8 mouse cellular contexts compared by ENCODE assay signal in genomic region chr2:25546811-25547491, GRCm38 (mm10). TPM values are rescaled to one million over a fixed set of nuclear protein-coding genes. Genes with fewer than 3 reads are reported as not detected.
DNase-seq lines count a peak whose midpoint lies in the region; ATAC-seq and TF ChIP-seq lines count a peak whose summit lies in the region.

Traf2 (minus strand) TSS chr2:25546940.

- no peak for TF ChIP-seq CTCF in cortical plate, adult 2 months (IDR thresholded peaks at IDR 0.05; ENCODE audit: extremely low read depth, insufficient read depth, low read length)

- H3K4me1 ChIP-seq in cortical plate, adult 2 months (ENCODE audit: control insufficient read depth, insufficient read depth, low read length): no peaks in the 10 kb centered on the region
- peaks cover 72% of the 10 kb centered on the region for H3K4me1 ChIP-seq in megakaryocyte, embryonic 14.5 days

- H3K4me3 ChIP-seq in cortical plate, adult 2 months (ENCODE audit: insufficient read depth, low read length): peak within 1 kb of the TSS; percentile 69
- H3K4me3 ChIP-seq in megakaryocyte, embryonic 14.5 days (replicated peaks): peak within 1 kb of the TSS; percentile 98

- peak; percentile 84 for ATAC-seq in activated CD4-positive, CD25-positive, alpha-beta regulatory T cell, adult 4 months

- peak; percentile 40; the same call in 1 of the 2 replicates for TF ChIP-seq POLR2A in cortical plate, adult 2 months (IDR thresholded peaks at IDR 0.05; ENCODE audit: extremely low read depth, insufficient read depth, low read length)

- no peak within 1 kb of the TSS for H3K27ac ChIP-seq in cortical plate, adult 2 months (ENCODE audit: insufficient read depth, low read length)

- peaks cover 27% of the 10 kb centered on the region for H3K36me3 ChIP-seq in megakaryocyte, embryonic 14.5 days (replicated peaks; ENCODE audit: low read length)

- peak; percentile 98 for DNase-seq in gastrocnemius, adult 8-10 months (ENCODE audit: low spot score in 2 of 2)
- DNase-seq in hindlimb bud, embryonic 11.5 days (ENCODE audit: extremely low spot score, low read depth, low spot score): peak; percentile 96
- peak; percentile 97 to 98 for DNase-seq in left cerebral cortex, adult 8-10 months (ENCODE audit: low spot score in 2 of 2)
- peak; percentile 99 to 100 for DNase-seq in right cerebral cortex, postnatal 10 days (ENCODE audit: low spot score in 2 of 2)
- peak; percentile 96 for DNase-seq in urinary bladder, postnatal 25 days (ENCODE audit: low spot score)

- no peaks in the 10 kb centered on the region for H3K9me3 ChIP-seq in megakaryocyte, embryonic 14.5 days

- no peaks in the 10 kb centered on the region for H3K27me3 ChIP-seq in megakaryocyte, embryonic 14.5 days (replicated peaks)

RNA-seq across cellular contexts. Expression of gene Traf2, which starts in this region (rescaled TPM):
- polyA plus RNA-seq in activated CD4-positive, CD25-positive, alpha-beta regulatory T cell, adult 4 months (2017; shearing (Covaris generic)): 10 to 100 TPM; 60.9 to 67.0 TPM
- 8.4 and 9.1 TPM in 2 replicates for polyA plus RNA-seq in cortical plate, adult 2 months (2012; rRNA removed)
- total RNA-seq in gastrocnemius, adult 8-10 months (2022): 10 to 100 TPM; 12.0 to 18.8 (median 15.2) TPM
- 10 to 100 TPM; 10.3 to 11.9 (median 10.4) TPM for total RNA-seq in left cerebral cortex, adult 8-10 months (2022)
- 0.78 and 7.0 TPM in 2 replicates for polyA plus RNA-seq in megakaryocyte, embryonic 14.5 days (2012; ENCODE audit: insufficient read depth, low replicate concordance)
